Mouse (Mus musculus): ENCODE data around the gene Syn3. TPM values are rescaled to one million over a fixed set of nuclear protein-coding genes. Genes with fewer than 3 reads are reported as not detected.
"Not testable (repeated sequence)": the region's sequence is repeated elsewhere in the genome, so short reads cannot be mapped to it uniquely, and the experiment has no call there.

Gene Syn3
- polyA plus RNA-seq, 1 experiment from 2014 or later = 14.7 TPM

GRCm38 (mm10) chr10:86392399-86392798, 106.3 kb downstream of the Syn3 start:
- Histone ChIP-seq H3K4me3 (no peak overlapping the region), H3K27me3 (no peaks in the 10 kb centered on the region), H3K4me2 (no peak overlapping the region), H3K9ac (no peak overlapping the region), H3K4me1 (replicated peaks) (peaks cover 16% of the 10 kb centered on the region), H3K27ac (replicated peaks) (no peak overlapping the region), H3K36me3 (no peaks in the 10 kb centered on the region), H3K9me3 (no peaks in the 10 kb centered on the region)
- 83% methylated on average over 3 of the region's 3 CpGs for WGBS
- no peak for ATAC-seq (ENCODE audit: low read depth)

GRCm38 (mm10) chr10:86389913-86390312, 108.8 kb downstream of the Syn3 start:
- WGBS = 47% methylated on average over 2 of the region's 2 CpGs
- Histone ChIP-seq H3K27me3 (no peaks in the 10 kb centered on the region), H3K4me2 (no peak overlapping the region), H3K9ac (no peak overlapping the region), H3K4me3 (no peak overlapping the region), H3K9me3 (no peaks in the 10 kb centered on the region), H3K4me1 (replicated peaks) (peaks cover 16% of the 10 kb centered on the region), H3K36me3 (no peaks in the 10 kb centered on the region), H3K27ac (replicated peaks) (no peak overlapping the region)
- peak; percentile 56; the same call in 1 of the 2 replicates for ATAC-seq (ENCODE audit: low read depth)

GRCm38 (mm10) chr10:86389357-86389756, 109.3 kb downstream of the Syn3 start:
- no peak overlapping the region for H3K4me2 ChIP-seq
- H3K4me1 ChIP-seq (replicated peaks) = peaks cover 16% of the 10 kb centered on the region
- WGBS = 83% methylated on average over 3 of the region's 3 CpGs

DNA sequence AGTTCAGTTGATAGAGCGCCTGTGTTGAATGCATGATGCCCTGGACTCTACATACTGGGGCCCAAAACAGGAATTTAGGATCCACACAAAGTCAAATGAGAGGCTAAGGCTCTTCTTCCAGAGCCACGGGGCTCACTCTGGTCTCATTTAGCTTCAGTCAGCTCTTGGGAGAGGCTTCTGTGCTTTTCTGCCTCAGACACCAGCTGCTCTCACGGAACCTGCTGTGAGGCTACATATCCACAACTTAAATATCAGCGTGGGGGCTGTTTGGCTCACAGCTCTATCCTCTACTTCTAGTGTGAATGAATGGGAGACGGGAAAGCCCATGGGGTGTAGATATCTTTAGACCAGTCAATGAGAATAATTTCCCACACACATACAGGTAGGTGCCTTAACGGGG, 109.9 kb downstream of the Syn3 start:
- H3K4me2 ChIP-seq = no peak overlapping the region
- H3K4me1 ChIP-seq (replicated peaks) = peaks cover 16% of the 10 kb centered on the region
- ATAC-seq (ENCODE audit: low read depth) = no peak
- H3K9me3 ChIP-seq = no peaks in the 10 kb centered on the region
- H3K36me3 ChIP-seq = no peaks in the 10 kb centered on the region
- H3K9ac ChIP-seq = no peak overlapping the region
- WGBS = 61% methylated on average over 6 of the region's 6 CpGs
- H3K4me3 ChIP-seq = no peak overlapping the region
- H3K27me3 ChIP-seq = no peaks in the 10 kb centered on the region
- H3K27ac ChIP-seq (replicated peaks) = no peak overlapping the region

More at GRCm38 (mm10) chr10:86389357-86389756, 109.3 kb downstream of the Syn3 start:
- H3K4me3 ChIP-seq = no peak overlapping the region
- H3K27ac ChIP-seq (replicated peaks) = no peak overlapping the region
- H3K36me3 ChIP-seq = no peaks in the 10 kb centered on the region
- H3K9me3 ChIP-seq = no peaks in the 10 kb centered on the region
- ATAC-seq (ENCODE audit: low read depth) = no peak
- no peaks in the 10 kb centered on the region for H3K27me3 ChIP-seq
- no peak overlapping the region for H3K9ac ChIP-seq

- 83% methylated on average over 5 of the region's 5 CpGs for WGBS
- no peak overlapping the region for H3K4me3 ChIP-seq
- peaks cover 16% of the 10 kb centered on the region for H3K4me1 ChIP-seq (replicated peaks)
These were observed 110.8 kb downstream of the Syn3 start for GRCm38 (mm10) chr10:86387821-86388440.

DNA sequence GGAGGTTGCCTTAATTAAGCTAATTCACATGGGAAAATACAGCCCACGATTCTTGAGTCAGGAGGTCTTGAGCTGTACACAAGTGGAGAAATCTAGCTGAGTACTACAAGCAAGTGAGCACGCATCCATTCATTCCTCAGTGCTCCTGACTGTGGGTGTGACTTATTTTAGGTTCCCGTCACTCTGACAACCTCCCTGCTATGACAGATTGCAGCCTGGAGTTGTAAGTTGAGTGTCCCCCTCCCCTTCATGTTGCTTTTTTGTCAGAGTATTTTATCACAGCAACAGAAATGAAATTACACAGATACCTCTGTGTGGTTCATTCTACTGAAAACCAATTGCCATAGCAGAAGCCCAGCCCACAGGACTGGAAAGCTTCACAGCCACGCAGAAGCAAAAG, 112.5 kb downstream of the Syn3 start:
- ATAC-seq (ENCODE audit: low read depth) = no peak
- Histone ChIP-seq H3K27me3 (no peaks in the 10 kb centered on the region), H3K4me1 (replicated peaks) (peaks cover 16% of the 10 kb centered on the region), H3K27ac (replicated peaks) (no peak overlapping the region), H3K9ac (no peak overlapping the region), H3K4me3 (no peak overlapping the region), H3K4me2 (no peak overlapping the region), H3K36me3 (no peaks in the 10 kb centered on the region), H3K9me3 (no peaks in the 10 kb centered on the region)
- WGBS = 80% methylated on average over 4 of the region's 4 CpGs

More at GRCm38 (mm10) chr10:86387821-86388440, 110.8 kb downstream of the Syn3 start:
- no peak for ATAC-seq (ENCODE audit: low read depth)
- no peak overlapping the region for H3K4me2 ChIP-seq
- no peaks in the 10 kb centered on the region for H3K27me3 ChIP-seq
- H3K36me3 ChIP-seq = no peaks in the 10 kb centered on the region
- no peak overlapping the region for H3K27ac ChIP-seq (replicated peaks)
- no peaks in the 10 kb centered on the region for H3K9me3 ChIP-seq
- H3K9ac ChIP-seq = no peak overlapping the region

DNA sequence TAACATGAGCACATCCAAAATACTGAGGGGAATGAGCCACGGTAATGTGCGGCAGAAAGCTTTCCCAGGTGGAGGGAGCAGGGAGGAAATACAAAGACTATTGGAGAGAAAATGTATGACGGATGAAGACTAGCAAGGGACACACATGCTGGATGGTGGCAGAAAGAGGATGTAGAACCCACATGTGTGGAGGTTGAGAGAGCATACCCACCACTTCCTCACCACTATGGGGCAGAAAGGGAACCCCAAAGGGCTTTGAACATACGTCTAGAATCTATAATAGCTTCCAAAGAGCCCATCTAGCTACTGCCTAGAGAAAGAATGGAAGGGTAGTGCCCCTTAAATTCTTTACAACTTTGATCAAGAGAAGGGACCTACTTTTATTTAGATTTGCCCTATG, 113.0 kb downstream of the Syn3 start:
- no peaks in the 10 kb centered on the region for H3K9me3 ChIP-seq
- H3K4me3 ChIP-seq = no peak overlapping the region
- peaks cover 16% of the 10 kb centered on the region for H3K4me1 ChIP-seq (replicated peaks)
- no peak overlapping the region for H3K9ac ChIP-seq
- 81% methylated on average over 4 of the region's 4 CpGs for WGBS
- no peaks in the 10 kb centered on the region for H3K27me3 ChIP-seq
- ATAC-seq (ENCODE audit: low read depth) = no peak
- H3K36me3 ChIP-seq = no peaks in the 10 kb centered on the region
- H3K27ac ChIP-seq (replicated peaks) = no peak overlapping the region
- H3K4me2 ChIP-seq = no peak overlapping the region

DNA sequence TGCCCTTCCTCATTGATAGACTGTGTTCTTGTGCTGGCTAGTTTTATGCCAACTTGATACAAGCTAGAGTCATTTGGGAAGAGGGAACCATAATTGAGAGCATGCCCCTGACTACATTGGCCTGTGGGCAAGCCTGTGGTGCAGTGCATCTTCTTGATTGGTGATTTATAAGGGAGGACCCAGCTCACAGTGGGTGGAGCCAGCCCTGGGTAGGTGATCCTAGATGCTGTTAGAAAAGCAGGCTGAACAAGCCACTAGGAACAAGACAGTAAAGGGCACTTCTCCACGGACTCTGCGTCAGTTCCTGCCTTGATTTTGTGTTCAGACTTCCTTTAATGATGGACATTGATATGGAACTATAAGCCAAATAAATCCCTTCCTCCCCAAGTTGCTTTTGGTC, 114.0 kb downstream of the Syn3 start:
- no peak overlapping the region for H3K4me2 ChIP-seq
- no peaks in the 10 kb centered on the region for H3K36me3 ChIP-seq
- no peak overlapping the region for H3K27ac ChIP-seq (replicated peaks)
- no peak overlapping the region for H3K4me3 ChIP-seq
- no peaks in the 10 kb centered on the region for H3K9me3 ChIP-seq
- H3K4me1 ChIP-seq (replicated peaks) = peaks cover 11% of the 10 kb centered on the region
- WGBS = 98% methylated on average over 2 of the region's 2 CpGs
- no peak for ATAC-seq (ENCODE audit: low read depth)
- no peak overlapping the region for H3K9ac ChIP-seq
- no peaks in the 10 kb centered on the region for H3K27me3 ChIP-seq

DNA sequence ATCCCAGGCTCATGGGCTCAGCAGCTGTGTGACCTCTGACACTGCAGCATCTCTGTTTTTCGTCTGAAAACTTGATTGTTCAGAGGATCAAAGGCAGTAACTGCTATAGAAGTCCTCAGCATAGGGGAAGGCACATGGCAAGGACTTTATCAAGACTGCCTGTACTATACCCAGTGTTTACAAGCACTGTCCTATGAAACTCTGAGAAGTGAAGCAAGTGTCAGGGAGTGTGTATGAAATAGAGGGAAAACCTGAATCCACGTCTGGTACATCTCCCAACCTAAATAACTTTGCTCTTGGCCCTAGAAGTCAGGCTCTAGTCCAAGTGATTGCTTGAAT, 116.8 kb downstream of the Syn3 start:
- no peaks in the 10 kb centered on the region for H3K9me3 ChIP-seq
- H3K36me3 ChIP-seq = no peaks in the 10 kb centered on the region
- H3K9ac ChIP-seq = no peak overlapping the region
- no peak for ATAC-seq (ENCODE audit: low read depth)
- H3K27me3 ChIP-seq = no peaks in the 10 kb centered on the region
- no peak overlapping the region for H3K4me2 ChIP-seq
- H3K27ac ChIP-seq (replicated peaks) = no peak overlapping the region
- peaks cover 2% of the 10 kb centered on the region; the same call in 1 of the 2 replicates for H3K4me1 ChIP-seq (replicated peaks)
- no peak overlapping the region for H3K4me3 ChIP-seq
- WGBS = 37% methylated on average over 2 of the region's 2 CpGs

GRCm38 (mm10) chr10:86381150-86381921, 117.4 kb downstream of the Syn3 start:
- 71% methylated on average over 9 of the region's 9 CpGs for WGBS
- no peaks in the 10 kb centered on the region for H3K36me3 ChIP-seq
- H3K27ac ChIP-seq (replicated peaks) = no peak overlapping the region
- no peak overlapping the region for H3K4me2 ChIP-seq
- H3K27me3 ChIP-seq = no peaks in the 10 kb centered on the region
- ATAC-seq (ENCODE audit: low read depth) = no peak
- no peak overlapping the region for H3K9ac ChIP-seq
- peaks cover 7% of the 10 kb centered on the region; the same call in 1 of the 2 replicates for H3K4me1 ChIP-seq (replicated peaks)
- no peak overlapping the region for H3K4me3 ChIP-seq
- H3K9me3 ChIP-seq = no peaks in the 10 kb centered on the region

DNA sequence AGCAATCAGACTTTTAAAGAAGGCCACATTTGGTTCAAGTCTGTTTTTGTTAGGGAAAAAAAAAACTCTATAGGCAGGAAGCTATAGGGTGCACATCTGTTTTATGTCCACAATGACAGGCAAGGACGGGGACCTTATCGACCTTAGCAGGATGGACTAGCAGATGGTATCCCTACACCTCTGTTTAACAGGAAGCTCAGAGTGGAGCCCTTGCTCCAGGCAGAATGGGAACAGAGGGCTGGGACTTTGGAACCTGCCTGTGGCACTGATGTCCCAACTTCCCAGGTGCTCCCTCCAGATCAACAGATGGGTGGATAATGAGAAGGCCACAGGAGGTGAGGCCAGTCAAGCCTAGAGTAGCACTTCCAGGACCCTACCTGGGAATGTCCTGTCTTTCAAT, 118.1 kb downstream of the Syn3 start:
- ATAC-seq (ENCODE audit: low read depth) = no peak

DNA sequence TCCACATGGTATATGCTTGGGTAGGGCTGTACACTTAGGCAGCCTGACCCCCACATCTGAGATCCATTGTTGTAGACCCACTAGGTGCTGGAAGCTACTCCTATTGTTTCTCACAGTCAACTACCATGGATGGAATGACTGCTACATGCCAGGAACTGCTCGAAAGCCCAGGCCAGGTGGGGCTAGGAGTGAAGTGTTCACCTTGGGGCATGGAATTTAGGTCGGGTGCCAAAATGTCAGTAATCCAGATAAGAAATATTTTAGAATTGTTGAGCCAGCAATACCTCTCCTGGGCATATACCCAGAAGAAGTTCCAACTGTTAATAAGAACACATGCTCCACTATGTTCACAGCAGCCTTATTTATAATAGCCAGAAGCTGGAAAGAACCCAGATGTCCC, 119.9 kb downstream of the Syn3 start:
- WGBS = 83% methylated on average over 2 of the region's 2 CpGs
- ATAC-seq (ENCODE audit: low read depth); H3K9ac ChIP-seq; H3K9me3 ChIP-seq; H3K4me3 ChIP-seq; H3K27me3 ChIP-seq; H3K4me2 ChIP-seq; H3K36me3 ChIP-seq; H3K27ac ChIP-seq (replicated peaks); H3K4me1 ChIP-seq (replicated peaks): not testable (repeated sequence)

More for the DNA sequence above, 118.1 kb downstream of the Syn3 start:
- Histone ChIP-seq H3K27me3 (no peaks in the 10 kb centered on the region), H3K4me3 (no peak overlapping the region), H3K9me3 (no peaks in the 10 kb centered on the region), H3K9ac (no peak overlapping the region), H3K27ac (replicated peaks) (no peak overlapping the region), H3K36me3 (no peaks in the 10 kb centered on the region), H3K4me2 (no peak overlapping the region), H3K4me1 (replicated peaks) (peaks cover 9% of the 10 kb centered on the region; the same call in 1 of the 2 replicates)
- 75% methylated on average over 2 of the region's 2 CpGs for WGBS

Data from neural tube, embryonic 13.5 days (tissue).